Mouse (Mus musculus) heart, embryonic 14.5 days (tissue): ENCODE data around the gene Car6. TPM values are rescaled to one million over a fixed set of nuclear protein-coding genes. Genes with fewer than 3 reads are reported as not detected.

Source experiments
- ATAC-seq: fragments of 200-750 bp; cut with Nextera tagmentation; 2 replicates; pipeline ENCODE4 v1.8.0; 2017; ENCODE audit warnings: low read depth, moderate TSS enrichment; ENCODE audit not compliant: insufficient number of reproducible peaks, insufficient read depth, low FRiP score
- H3K27ac ChIP-seq, 2 experiments: fragments of 200-500 bp in 1 of 2; fragments of 300-500 bp in 1 of 2; sonication (generic) in 1 of 2; replicated peaks in 1 of 2; 2 replicates each; pipeline ENCODE4 v1.5.1; 2012 to 2014; ENCODE audit warnings: low read depth in 2 of 2, low read length in 2 of 2, control low read depth in 1 of 2, mild to moderate bottlenecking in 1 of 2, mixed read lengths in 1 of 2; ENCODE audit not compliant: control insufficient read depth in 1 of 2, insufficient read depth in 1 of 2
- H3K27me3 ChIP-seq: fragments of 300-500 bp; sonication (generic); 2 replicates; pipeline ENCODE4 v1.6.1; 2014; ENCODE audit warnings: mild to moderate bottlenecking, low read length, control low read depth; ENCODE audit not compliant: control insufficient read depth, insufficient read depth
- H3K36me3 ChIP-seq: fragments of 300-500 bp; sonication (generic); 2 replicates; pipeline ENCODE4 v1.6.1; 2014; ENCODE audit warnings: mild to moderate bottlenecking, control low read depth, low read length, mixed read lengths; ENCODE audit not compliant: control insufficient read depth, insufficient read depth
- H3K4me1 ChIP-seq, 2 experiments: fragments of 200-500 bp in 1 of 2; fragments of 300-500 bp in 1 of 2; sonication (generic) in 1 of 2; 2 replicates each; pipeline ENCODE4 v1.6.1; 2012 to 2014; ENCODE audit warnings: low read length in 2 of 2, control low read depth in 1 of 2, mixed read lengths in 1 of 2; ENCODE audit not compliant: control insufficient read depth in 2 of 2, insufficient read depth in 2 of 2
- H3K4me2 ChIP-seq: fragments of 300-500 bp; sonication (generic); 2 replicates; pipeline ENCODE4 v1.6.1; 2014; ENCODE audit warnings: mild to moderate bottlenecking, low read length
- H3K4me3 ChIP-seq, 2 experiments: fragments of 200-500 bp in 1 of 2; fragments of 300-500 bp in 1 of 2; sonication (generic) in 1 of 2; 2 replicates each; pipeline ENCODE4 v1.5.1; 2012 to 2014; ENCODE audit warnings: low read length in 2 of 2, mild to moderate bottlenecking in 2 of 2, control low read depth in 1 of 2, low read depth in 1 of 2, moderate library complexity in 1 of 2; ENCODE audit not compliant: control insufficient read depth in 1 of 2, insufficient read depth in 1 of 2
- H3K9ac ChIP-seq: fragments of 300-500 bp; sonication (generic); 2 replicates; pipeline ENCODE4 v1.6.1; 2014; ENCODE audit warnings: mild to moderate bottlenecking, low read length
- H3K9me3 ChIP-seq: fragments of 300-500 bp; sonication (generic); 2 replicates; pipeline ENCODE4 v1.6.1; 2016; ENCODE audit warnings: low read length, control low read depth; ENCODE audit not compliant: control insufficient read depth
- WGBS: fragments of 180-500 bp; shearing (Covaris S2); extraction: QIAGEN DNeasy Blood & Tissue Kit; methylation state at CpG from one replicate; pipeline ENCODE4 v1.1.7; 2014; 5-methylcytosine and 5-hydroxymethylcytosine counted together
- polyA plus RNA-seq: library from polyadenylated mRNA; unstranded; fragments of >200 nt; fragmentation: Nextera tagmentation; extraction: Ambion mirVana; gene quantifications from 2 replicates; pipeline ENCODE4 v1.2.1, GENCODE M21; 2014

Car6 gene
- polyA plus RNA-seq, 1 experiment from 2014 or later: not detected

GRCm38 (mm10) chr4:150146286-150146685 lies 54.8 kb downstream of the Car6 start:
- ATAC-seq: no peak

GRCm38 (mm10) chr4:150144242-150144641 lies 56.9 kb downstream of the Car6 start:
- no peak overlapping the region for H3K4me3 ChIP-seq
- no peaks in the 10 kb centered on the region for H3K36me3 ChIP-seq
- WGBS: 23% methylated on average over 12 of the region's 12 CpGs
- peaks cover 15% of the 10 kb centered on the region; the same call in 1 of the 2 replicates for H3K9me3 ChIP-seq
- H3K9ac ChIP-seq: no peak overlapping the region
- H3K4me2 ChIP-seq: no peak overlapping the region
- H3K4me1 ChIP-seq: no peaks in the 10 kb centered on the region
- no peaks in the 10 kb centered on the region for H3K27me3 ChIP-seq
- no peak for ATAC-seq
- H3K27ac ChIP-seq: no peak overlapping the region

More at GRCm38 (mm10) chr4:150146286-150146685, 54.8 kb downstream of the Car6 start:
- Histone ChIP-seq H3K27me3 (no peaks in the 10 kb centered on the region), H3K9me3 (peaks cover 15% of the 10 kb centered on the region; the same call in 1 of the 2 replicates), H3K4me2 (no peak overlapping the region), H3K9ac (no peak overlapping the region), H3K27ac (no peak overlapping the region), H3K4me3 (no peak overlapping the region), H3K36me3 (no peaks in the 10 kb centered on the region), H3K4me1 (no peaks in the 10 kb centered on the region)
- WGBS: 70% methylated on average over 4 of the region's 4 CpGs

GRCm38 (mm10) chr4:150140346-150140745 lies 60.8 kb downstream of the Car6 start:
- WGBS: 82% methylated on average over 7 of the region's 7 CpGs
- Histone ChIP-seq H3K36me3 (no peaks in the 10 kb centered on the region), H3K27ac (no peak overlapping the region), H3K9me3 (peaks cover 3% of the 10 kb centered on the region; the same call in 1 of the 2 replicates), H3K27me3 (no peaks in the 10 kb centered on the region), H3K9ac (no peak overlapping the region), H3K4me2 (no peak overlapping the region), H3K4me3 (no peak overlapping the region), H3K4me1 (peaks cover 4 to 8% of the 10 kb centered on the region in 2 experiments; a peak in 2 of 4 replicates)
- no peak for ATAC-seq

GRCm38 (mm10) chr4:150139090-150139489 lies 62.0 kb downstream of the Car6 start:
- no peak overlapping the region for H3K4me2 ChIP-seq
- no peak overlapping the region for H3K9ac ChIP-seq
- no peaks in the 10 kb centered on the region for H3K27me3 ChIP-seq
- WGBS: 63% methylated on average over 13 of the region's 13 CpGs
- H3K9me3 ChIP-seq: peaks cover under 1% of the 10 kb centered on the region; the same call in 1 of the 2 replicates
- no peak overlapping the region for H3K27ac ChIP-seq
- no peaks in the 10 kb centered on the region for H3K36me3 ChIP-seq
- no peak for ATAC-seq
- H3K4me3 ChIP-seq: no peak overlapping the region
- peaks cover 4 to 8% of the 10 kb centered on the region in 2 experiments; a peak in 2 of 4 replicates for H3K4me1 ChIP-seq

GRCm38 (mm10) chr4:150138084-150138543 lies 63.0 kb downstream of the Car6 start:
- H3K27ac ChIP-seq: no peak overlapping the region; a peak in 1 of 4 replicates
- H3K36me3 ChIP-seq: no peaks in the 10 kb centered on the region
- peak; percentile 38; the same call in 1 of the 2 replicates for ATAC-seq
- peaks cover 4 to 8% of the 10 kb centered on the region in 2 experiments; a peak in 2 of 4 replicates for H3K4me1 ChIP-seq
- 22% methylated on average over 9 of the region's 9 CpGs for WGBS
- H3K9ac ChIP-seq: peak overlapping the region; percentile 54
- H3K27me3 ChIP-seq: no peaks in the 10 kb centered on the region
- peak overlapping the region; percentile 23 to 24 for H3K4me3 ChIP-seq
- peak overlapping the region; percentile 59 for H3K4me2 ChIP-seq
- H3K9me3 ChIP-seq: no peaks in the 10 kb centered on the region

GRCm38 (mm10) chr4:150137368-150138083 lies 63.6 kb downstream of the Car6 start:
- H3K36me3 ChIP-seq: no peaks in the 10 kb centered on the region
- no peaks in the 10 kb centered on the region for H3K27me3 ChIP-seq
- no peak overlapping the region for H3K27ac ChIP-seq
- no peaks in the 10 kb centered on the region for H3K9me3 ChIP-seq
- H3K4me3 ChIP-seq: no peak overlapping the region
- no peak overlapping the region for H3K9ac ChIP-seq
- ATAC-seq: no peak
- peak overlapping the region; percentile 59 for H3K4me2 ChIP-seq
- WGBS: 83% methylated on average over 7 of the region's 7 CpGs
- H3K4me1 ChIP-seq: peaks cover 8% of the 10 kb centered on the region in 2 experiments; a peak in 3 of 4 replicates
